Mouse (Mus musculus) stomach, adult 2 months (tissue): ENCODE measurements around the gene Vmn2r69. TPM values are rescaled to one million over a fixed set of nuclear protein-coding genes. Genes with fewer than 3 reads are reported as not detected.

Source experiments
- polyA plus RNA-seq: library from polyadenylated mRNA; depleted of rRNA; stranded (reverse); fragments of >200 nt; gene quantifications from 2 replicates; pipeline ENCODE4 v1.2.3, GENCODE M21; 2012; rRNA removed

Gene Vmn2r69
- not detected in 2 replicates for polyA plus RNA-seq

GRCm38 (mm10) chr7:85415820-85416219 is at the start of gene Vmn2r69:
Vmn2r69 (minus strand) TSS chr7:85415920.

Other genes with a start within 250 kb of the Vmn2r69 start
- gene Vmn2r68, start 178.1 kb downstream of the Vmn2r69 start, polyA plus RNA-seq: not detected in 2 replicates
- not detected in 2 replicates for gene Vmn2r71, start 147.2 kb upstream of the Vmn2r69 start, polyA plus RNA-seq
- gene Vmn2r70, start 153.3 kb upstream of the Vmn2r69 start, polyA plus RNA-seq: not detected in 2 replicates